Mouse (Mus musculus) E14TG2a.4 (cell line): ENCODE measurements at regions not wholly inside any gene's neighbourhood (a gene's known extent, or its start where the extent isn't known, plus 50 kb on each side); places are given as distances from the start of the nearest gene placed in this dataset.

Experiments
- CTCF ChIP-seq: conservative IDR thresholded peaks from 2 replicates; pipeline ENCODE4 v1.5.1; 2014; ENCODE audit warnings: low read length
- NANOG ChIP-seq: IDR thresholded peaks from 2 replicates; pipeline ENCODE4 v1.6.1; 2014; ENCODE audit warnings: borderline replicate concordance, low read length, mixed read lengths
- POU5F1 ChIP-seq: IDR thresholded peaks from 2 replicates; pipeline ENCODE4 v1.6.1; 2014; ENCODE audit warnings: low read length, borderline replicate concordance

DNA sequence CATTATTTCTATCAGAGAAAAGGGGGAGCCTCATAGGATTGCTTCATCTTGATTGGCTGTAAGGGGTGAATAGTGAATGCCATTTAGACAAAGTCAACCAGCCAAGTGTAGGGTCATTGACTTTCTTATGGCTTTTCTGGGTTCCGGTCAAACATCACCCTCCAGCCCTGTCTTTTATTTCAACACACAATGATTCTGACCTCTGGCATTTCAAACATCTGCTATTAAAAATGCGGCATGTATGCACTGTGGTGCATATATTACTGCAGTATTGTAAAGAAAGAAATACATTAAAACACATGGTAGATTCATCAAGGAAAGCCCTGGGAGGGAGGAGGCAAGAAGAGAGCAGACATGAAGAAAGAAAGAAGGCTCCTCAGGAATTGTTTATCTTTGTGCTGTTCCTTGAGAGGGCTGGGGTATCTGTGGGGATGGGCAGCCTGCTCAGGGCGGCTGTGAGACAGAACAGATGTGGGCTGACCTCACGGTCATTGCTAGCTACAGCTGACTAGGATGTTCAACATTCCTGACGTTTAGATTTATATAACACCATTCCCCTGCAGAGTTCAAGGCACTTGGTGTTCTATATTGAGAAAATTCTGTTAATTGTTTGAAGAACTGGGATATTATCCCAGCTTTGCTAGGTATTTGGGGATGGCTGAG lies 303.5 kb upstream of the Ppp2r3a start:
- TF ChIP-seq CTCF (no peak), NANOG (no peak), POU5F1 (no peak)
